Mouse (Mus musculus) intestine, embryonic 14.5 days (tissue): Measurements from ENCODE around the gene Sipa1. TPM values are rescaled to one million over a fixed set of nuclear protein-coding genes. Genes with fewer than 3 reads are reported as not detected.

Experiments
- ATAC-seq: fragments of 200-750 bp; cut with Nextera tagmentation; replicated peaks from 2 replicates; pipeline ENCODE4 v1.8.0; 2017; ENCODE audit warnings: low read depth, moderate number of reproducible peaks, moderate TSS enrichment, moderate library complexity; ENCODE audit not compliant: low FRiP score, low TSS enrichment
- DNase-seq: peaks from one replicate; pipeline ENCODE4 v3.0.0-alpha.2; 2018; ENCODE audit warnings: low spot score
- H3K27ac ChIP-seq: fragments of 300-500 bp; sonication (generic); 2 replicates; pipeline ENCODE4 v1.5.1; 2014; ENCODE audit warnings: low read depth, mild to moderate bottlenecking, control low read depth
- H3K27me3 ChIP-seq: fragments of 300-500 bp; sonication (generic); replicated peaks from 2 replicates; pipeline ENCODE4 v1.6.1; 2014; ENCODE audit warnings: low read length, control low read depth; ENCODE audit not compliant: control insufficient read depth, insufficient read depth
- H3K36me3 ChIP-seq: fragments of 300-500 bp; sonication (generic); 2 replicates; pipeline ENCODE4 v1.6.1; 2014; ENCODE audit warnings: low read length, control low read depth; ENCODE audit not compliant: control insufficient read depth, insufficient read depth
- H3K4me1 ChIP-seq: fragments of 300-500 bp; sonication (generic); replicated peaks from 2 replicates; pipeline ENCODE4 v1.6.1; 2014; ENCODE audit warnings: low read length, control low read depth, mixed read lengths; ENCODE audit not compliant: control insufficient read depth, insufficient read depth
- H3K4me2 ChIP-seq: fragments of 300-500 bp; sonication (generic); 2 replicates; pipeline ENCODE4 v1.6.1; 2014; ENCODE audit warnings: low read length
- H3K4me3 ChIP-seq: fragments of 300-500 bp; sonication (generic); 2 replicates; pipeline ENCODE4 v1.5.1; 2014; ENCODE audit warnings: low read depth, low read length, control low read depth, mixed read lengths
- H3K9ac ChIP-seq: fragments of 300-500 bp; sonication (generic); 2 replicates; pipeline ENCODE4 v1.6.1; 2014; ENCODE audit warnings: mild to moderate bottlenecking, low read length
- H3K9me3 ChIP-seq: fragments of 300-500 bp; sonication (generic); 2 replicates; pipeline ENCODE4 v1.6.1; 2016; ENCODE audit warnings: low read length, control low read depth; ENCODE audit not compliant: control insufficient read depth
- WGBS: fragments of 180-500 bp; shearing (Covaris S2); extraction: QIAGEN DNeasy Blood & Tissue Kit; methylation state at CpG from one replicate; pipeline ENCODE4 v1.1.7; 2014; 5-methylcytosine and 5-hydroxymethylcytosine counted together
- polyA plus RNA-seq: library from polyadenylated mRNA; unstranded; fragments of >200 nt; fragmentation: Nextera tagmentation; extraction: Ambion mirVana; gene quantifications from 2 replicates; pipeline ENCODE4 v1.2.1, GENCODE M21; 2014

Gene Sipa1
- polyA plus RNA-seq, 1 experiment from 2014 or later, result 21.7 TPM

GRCm38 (mm10) chr19:5653969-5654719, 9.4 kb downstream of the Sipa1 start:
- H3K9ac ChIP-seq, result no peak overlapping the region; the same call in 1 of the 2 replicates
- peak overlapping the region; percentile 68 for H3K4me2 ChIP-seq
- H3K4me3 ChIP-seq, result peak overlapping the region; percentile 36
- H3K27ac ChIP-seq, result no peak overlapping the region
- H3K36me3 ChIP-seq, result peaks cover 28% of the 10 kb centered on the region
- DNase-seq (peak; percentile 87), ATAC-seq (peak; percentile 71)
- 9% methylated on average over 61 of the region's 62 CpGs for WGBS
- H3K27me3 ChIP-seq, result peaks cover 12% of the 10 kb centered on the region
- H3K4me1 ChIP-seq, result peaks cover 9% of the 10 kb centered on the region
- H3K9me3 ChIP-seq, result no peaks in the 10 kb centered on the region

GRCm38 (mm10) chr19:5652570-5652969, 10.9 kb downstream of the Sipa1 start:
- H3K9ac ChIP-seq, result no peak overlapping the region
- H3K4me1 ChIP-seq, result peaks cover 21% of the 10 kb centered on the region
- H3K9me3 ChIP-seq, result no peaks in the 10 kb centered on the region
- H3K4me2 ChIP-seq, result no peak overlapping the region
- ATAC-seq (no peak), DNase-seq (no peak)
- H3K4me3 ChIP-seq, result no peak overlapping the region
- peaks cover 20% of the 10 kb centered on the region for H3K36me3 ChIP-seq
- no peak overlapping the region for H3K27ac ChIP-seq
- peaks cover 12% of the 10 kb centered on the region for H3K27me3 ChIP-seq
- 77% methylated on average over 6 of the region's 6 CpGs for WGBS

- WGBS, result 69% methylated on average over 12 of the region's 13 CpGs
- H3K27me3 ChIP-seq, result peaks cover 12% of the 10 kb centered on the region
- no peaks in the 10 kb centered on the region for H3K9me3 ChIP-seq
- no peak overlapping the region for H3K9ac ChIP-seq
- ATAC-seq, result no peak
- no peak overlapping the region for H3K27ac ChIP-seq
- peaks cover 21% of the 10 kb centered on the region for H3K4me1 ChIP-seq
- no peak overlapping the region for H3K4me3 ChIP-seq
- no peak for DNase-seq
- no peak overlapping the region for H3K4me2 ChIP-seq
- H3K36me3 ChIP-seq, result peaks cover 29% of the 10 kb centered on the region
Measured at GRCm38 (mm10) chr19:5651502-5652274, 11.8 kb downstream of the Sipa1 start.

GRCm38 (mm10) chr19:5649298-5649741, 14.2 kb downstream of the Sipa1 start:
- H3K27me3 ChIP-seq, result peaks cover 1% of the 10 kb centered on the region; the same call in 1 of the 2 replicates
- H3K27ac ChIP-seq, result peak overlapping the region; percentile 86; the same call in 1 of the 2 replicates
- DNase-seq (no peak), ATAC-seq (no peak)
- peak overlapping the region; percentile 31 for H3K4me3 ChIP-seq
- H3K9ac ChIP-seq, result peak overlapping the region; percentile 31
- peaks cover 15% of the 10 kb centered on the region for H3K4me1 ChIP-seq
- peak overlapping the region; percentile 64 for H3K4me2 ChIP-seq
- peaks cover 53% of the 10 kb centered on the region for H3K36me3 ChIP-seq
- WGBS, result 71% methylated on average over 6 of the region's 6 CpGs
- no peaks in the 10 kb centered on the region for H3K9me3 ChIP-seq

GRCm38 (mm10) chr19:5648401-5649297, 14.9 kb downstream of the Sipa1 start:
- Histone ChIP-seq H3K36me3 (peaks cover 59% of the 10 kb centered on the region), H3K4me1 (peaks cover 15% of the 10 kb centered on the region), H3K4me3 (peak overlapping the region; percentile 31), H3K27me3 (no peaks in the 10 kb centered on the region), H3K9ac (peak overlapping the region; percentile 31), H3K4me2 (peak overlapping the region; percentile 64), H3K27ac (peak overlapping the region; percentile 86), H3K9me3 (no peaks in the 10 kb centered on the region)
- DNase-seq (peak; percentile 90), ATAC-seq (peak; percentile 87)
- 9% methylated on average over 26 of the region's 26 CpGs for WGBS

GRCm38 (mm10) chr19:5647791-5648190, 15.7 kb downstream of the Sipa1 start:
- no peak for ATAC-seq
- Histone ChIP-seq H3K9ac (no peak overlapping the region), H3K27me3 (no peaks in the 10 kb centered on the region), H3K4me2 (no peak overlapping the region), H3K36me3 (peaks cover 66% of the 10 kb centered on the region), H3K4me3 (no peak overlapping the region), H3K9me3 (no peaks in the 10 kb centered on the region), H3K27ac (peak overlapping the region; percentile 86; the same call in 1 of the 2 replicates), H3K4me1 (peaks cover 15% of the 10 kb centered on the region)
- no peak for DNase-seq
- WGBS, result 88% methylated on average over 6 of the region's 6 CpGs

- H3K9ac ChIP-seq, result no peak overlapping the region
- 89% methylated on average over 8 of the region's 8 CpGs for WGBS
Measured at GRCm38 (mm10) chr19:5646731-5647330, 16.7 kb downstream of the Sipa1 start.

GRCm38 (mm10) chr19:5645280-5645679, 18.2 kb downstream of the Sipa1 start:
- no peak for DNase-seq
- Histone ChIP-seq H3K27ac (no peak overlapping the region), H3K27me3 (no peaks in the 10 kb centered on the region), H3K4me3 (no peak overlapping the region), H3K36me3 (peaks cover 76% of the 10 kb centered on the region), H3K9me3 (no peaks in the 10 kb centered on the region), H3K4me2 (no peak overlapping the region), H3K4me1 (peaks cover 15% of the 10 kb centered on the region), H3K9ac (no peak overlapping the region)
- 93% methylated on average over 9 of the region's 9 CpGs for WGBS
- ATAC-seq, result no peak

More at GRCm38 (mm10) chr19:5646731-5647330, 16.7 kb downstream of the Sipa1 start:
- DNase-seq (no peak), ATAC-seq (no peak)
- peaks cover 15% of the 10 kb centered on the region for H3K4me1 ChIP-seq
- no peak overlapping the region for H3K4me3 ChIP-seq
- no peaks in the 10 kb centered on the region for H3K9me3 ChIP-seq
- peaks cover 69% of the 10 kb centered on the region for H3K36me3 ChIP-seq
- H3K27me3 ChIP-seq, result no peaks in the 10 kb centered on the region
- H3K27ac ChIP-seq, result no peak overlapping the region
- no peak overlapping the region for H3K4me2 ChIP-seq
